Mouse (Mus musculus) neural tube, embryonic 12.5 days (tissue): ENCODE measurements around the gene Pex3. TPM values are rescaled to one million over a fixed set of nuclear protein-coding genes. Genes with fewer than 3 reads are reported as not detected.

Source experiments
- ATAC-seq: fragments of 200-750 bp; cut with Nextera tagmentation; 2 replicates; pipeline ENCODE4 v1.8.0; 2017; ENCODE audit warnings: low read depth, mild to moderate bottlenecking, moderate TSS enrichment, moderate library complexity; ENCODE audit not compliant: low FRiP score
- H3K27ac ChIP-seq: fragments of 300-500 bp; sonication (generic); 2 replicates; pipeline ENCODE4 v1.5.1; 2016
- H3K27me3 ChIP-seq: fragments of 300-500 bp; sonication (generic); replicated peaks from 2 replicates; pipeline ENCODE4 v1.6.1; 2016; ENCODE audit warnings: mild to moderate bottlenecking
- H3K36me3 ChIP-seq: fragments of 300-500 bp; sonication (generic); 2 replicates; pipeline ENCODE4 v1.6.1; 2016; ENCODE audit warnings: mild to moderate bottlenecking
- H3K4me1 ChIP-seq: fragments of 300-500 bp; sonication (generic); 2 replicates; pipeline ENCODE4 v1.6.1; 2016
- H3K4me2 ChIP-seq: fragments of 300-500 bp; sonication (generic); replicated peaks from 2 replicates; pipeline ENCODE4 v1.6.1; 2016; ENCODE audit warnings: mild to moderate bottlenecking
- H3K4me3 ChIP-seq: fragments of 300-500 bp; sonication (generic); 2 replicates; pipeline ENCODE4 v1.5.1; 2016
- H3K9ac ChIP-seq: fragments of 300-500 bp; sonication (generic); 2 replicates; pipeline ENCODE4 v1.6.1; 2016; ENCODE audit warnings: mild to moderate bottlenecking
- H3K9me3 ChIP-seq: fragments of 300-500 bp; sonication (generic); 2 replicates; pipeline ENCODE4 v1.6.1; 2016; ENCODE audit warnings: mild to moderate bottlenecking
- WGBS: fragments of 180-500 bp; shearing (Covaris S2); methylation state at CpG from one replicate; pipeline ENCODE4 v1.1.7; 2016; 5-methylcytosine and 5-hydroxymethylcytosine counted together
- polyA plus RNA-seq: library from polyadenylated mRNA; unstranded; fragments of >200 nt; fragmentation: Nextera tagmentation; extraction: Ambion mirVana; gene quantifications from 2 replicates; pipeline ENCODE4 v1.2.1, GENCODE M21; 2016

Pex3 gene
- polyA plus RNA-seq, 1 experiment from 2014 or later: 27.4 TPM

- Histone ChIP-seq H3K27ac (no peak overlapping the region), H3K4me1 (peaks cover 7% of the 10 kb centered on the region; the same call in 1 of the 2 replicates)
Observed at GRCm38 (mm10) chr10:13569818-13570217, 16.9 kb upstream of the Pex3 start.

GRCm38 (mm10) chr10:13566393-13566792 is 13.5 kb upstream of the Pex3 start:
- peaks cover 3% of the 10 kb centered on the region; the same call in 1 of the 2 replicates for H3K4me1 ChIP-seq
- H3K36me3 ChIP-seq: no peaks in the 10 kb centered on the region
- H3K4me2 ChIP-seq: no peak overlapping the region
- no peaks in the 10 kb centered on the region for H3K9me3 ChIP-seq
- ATAC-seq: no peak
- peaks cover 8% of the 10 kb centered on the region for H3K27me3 ChIP-seq
- no peak overlapping the region for H3K4me3 ChIP-seq
- WGBS: 64% methylated on average over 13 of the region's 13 CpGs
- no peak overlapping the region for H3K27ac ChIP-seq
- no peak overlapping the region for H3K9ac ChIP-seq

More at GRCm38 (mm10) chr10:13569818-13570217, 16.9 kb upstream of the Pex3 start:
- no peak overlapping the region for H3K9ac ChIP-seq
- peak; percentile 68 for ATAC-seq
- no peaks in the 10 kb centered on the region for H3K9me3 ChIP-seq
- H3K4me2 ChIP-seq: no peak overlapping the region
- 12% methylated on average over 7 of the region's 7 CpGs for WGBS
- no peaks in the 10 kb centered on the region for H3K36me3 ChIP-seq
- H3K4me3 ChIP-seq: no peak overlapping the region
- H3K27me3 ChIP-seq: peaks cover 8% of the 10 kb centered on the region

GRCm38 (mm10) chr10:13565080-13565448 is 12.1 kb upstream of the Pex3 start:
- peak; percentile 52 for ATAC-seq
- Histone ChIP-seq H3K4me1 (peaks cover 2% of the 10 kb centered on the region; the same call in 1 of the 2 replicates), H3K9me3 (no peaks in the 10 kb centered on the region), H3K27ac (no peak overlapping the region), H3K4me2 (peak overlapping the region; percentile 53), H3K9ac (no peak overlapping the region), H3K4me3 (no peak overlapping the region), H3K36me3 (0 out of 2 replicates have a peak, but pooled peaks cover 3% of the 10 kb centered on the region), H3K27me3 (peaks cover 8% of the 10 kb centered on the region)
- 38% methylated on average over 8 of the region's 8 CpGs for WGBS

- Histone ChIP-seq H3K9me3 (no peaks in the 10 kb centered on the region), H3K27me3 (peaks cover 8% of the 10 kb centered on the region), H3K9ac (no peak overlapping the region), H3K4me2 (peak overlapping the region; percentile 53), H3K27ac (no peak overlapping the region), H3K4me1 (no peaks in the 10 kb centered on the region), H3K4me3 (no peak overlapping the region), H3K36me3 (0 out of 2 replicates have a peak, but pooled peaks cover 4% of the 10 kb centered on the region)
- ATAC-seq: peak; percentile 84
- 26% methylated on average over 24 of the region's 24 CpGs for WGBS
Observed at GRCm38 (mm10) chr10:13564364-13565079, 11.6 kb upstream of the Pex3 start.

GRCm38 (mm10) chr10:13560014-13560674 is 7.2 kb upstream of the Pex3 start:
- Histone ChIP-seq H3K27me3 (no peaks in the 10 kb centered on the region), H3K9ac (no peak overlapping the region), H3K4me3 (no peak overlapping the region), H3K4me2 (no peak overlapping the region), H3K36me3 (0 out of 2 replicates have a peak, but pooled peaks cover 4% of the 10 kb centered on the region), H3K4me1 (no peaks in the 10 kb centered on the region), H3K27ac (no peak overlapping the region), H3K9me3 (no peaks in the 10 kb centered on the region)
- 87% methylated on average over 13 of the region's 13 CpGs for WGBS
- no peak for ATAC-seq

- H3K9me3 ChIP-seq: no peaks in the 10 kb centered on the region
- no peak overlapping the region for H3K9ac ChIP-seq
- H3K27ac ChIP-seq: no peak overlapping the region
- peaks cover 9% of the 10 kb centered on the region; the same call in 1 of the 2 replicates for H3K4me1 ChIP-seq
- ATAC-seq: no peak
- H3K4me3 ChIP-seq: no peak overlapping the region
- 95% methylated on average over 1 of the region's 1 CpGs for WGBS
- H3K4me2 ChIP-seq: no peak overlapping the region
- no peaks in the 10 kb centered on the region for H3K36me3 ChIP-seq
- H3K27me3 ChIP-seq: no peaks in the 10 kb centered on the region
Observed at GRCm38 (mm10) chr10:13554316-13554715, 1.4 kb upstream of the Pex3 start.

- Histone ChIP-seq H3K9ac (peak overlapping the region; percentile 61), H3K27ac (no peak overlapping the region), H3K27me3 (no peaks in the 10 kb centered on the region), H3K36me3 (no peaks in the 10 kb centered on the region), H3K9me3 (no peaks in the 10 kb centered on the region), H3K4me3 (peak overlapping the region; percentile 58), H3K4me2 (peak overlapping the region; percentile 77), H3K4me1 (peaks cover 9% of the 10 kb centered on the region; the same call in 1 of the 2 replicates)
- 32% methylated on average over 10 of the region's 10 CpGs for WGBS
- 0 out of 2 replicates have a peak, but pooled peaks have one; percentile 19 for ATAC-seq
Observed at GRCm38 (mm10) chr10:13553498-13553985, 600 bp upstream of the Pex3 start.

- H3K27ac ChIP-seq: no peak overlapping the region
- H3K4me1 ChIP-seq: no peaks in the 10 kb centered on the region
- no peaks in the 10 kb centered on the region for H3K9me3 ChIP-seq
- no peaks in the 10 kb centered on the region for H3K27me3 ChIP-seq
- no peak overlapping the region for H3K4me2 ChIP-seq
- WGBS: 96% methylated on average over 5 of the region's 5 CpGs
- no peak for ATAC-seq
- H3K9ac ChIP-seq: no peak overlapping the region
- no peak overlapping the region for H3K4me3 ChIP-seq
- peaks cover 16% of the 10 kb centered on the region for H3K36me3 ChIP-seq
Observed at GRCm38 (mm10) chr10:13541721-13542120, 11.2 kb downstream of the Pex3 start.

GRCm38 (mm10) chr10:13539769-13540333 is 13.1 kb downstream of the Pex3 start:
- no peaks in the 10 kb centered on the region for H3K9me3 ChIP-seq
- H3K36me3 ChIP-seq: peaks cover 19% of the 10 kb centered on the region
- H3K4me3 ChIP-seq: no peak overlapping the region
- ATAC-seq: no peak
- H3K27ac ChIP-seq: no peak overlapping the region
- no peak overlapping the region for H3K4me2 ChIP-seq
- H3K9ac ChIP-seq: no peak overlapping the region
- H3K27me3 ChIP-seq: no peaks in the 10 kb centered on the region
- WGBS: 93% methylated on average over 7 of the region's 7 CpGs
- H3K4me1 ChIP-seq: no peaks in the 10 kb centered on the region

GRCm38 (mm10) chr10:13536706-13537105 is 16.2 kb downstream of the Pex3 start:
- 95% methylated on average over 7 of the region's 7 CpGs for WGBS
- Histone ChIP-seq H3K27me3 (no peaks in the 10 kb centered on the region), H3K9ac (no peak overlapping the region), H3K4me3 (no peak overlapping the region), H3K4me1 (no peaks in the 10 kb centered on the region), H3K9me3 (no peaks in the 10 kb centered on the region), H3K4me2 (no peak overlapping the region), H3K27ac (no peak overlapping the region), H3K36me3 (peaks cover 32% of the 10 kb centered on the region)
- no peak for ATAC-seq

- Histone ChIP-seq H3K36me3 (peaks cover 40% of the 10 kb centered on the region), H3K4me2 (no peak overlapping the region), H3K27me3 (no peaks in the 10 kb centered on the region), H3K4me1 (no peaks in the 10 kb centered on the region), H3K9me3 (no peaks in the 10 kb centered on the region), H3K4me3 (no peak overlapping the region), H3K9ac (no peak overlapping the region), H3K27ac (no peak overlapping the region)
- WGBS: 94% methylated on average over 3 of the region's 3 CpGs
- no peak for ATAC-seq
Observed at GRCm38 (mm10) chr10:13534751-13535150, 18.2 kb downstream of the Pex3 start.

GRCm38 (mm10) chr10:13528155-13528554 is 24.8 kb downstream of the Pex3 start:
- Histone ChIP-seq H3K4me1 (no peaks in the 10 kb centered on the region), H3K4me2 (no peak overlapping the region), H3K4me3 (no peak overlapping the region), H3K9ac (no peak overlapping the region), H3K9me3 (no peaks in the 10 kb centered on the region), H3K27me3 (no peaks in the 10 kb centered on the region), H3K27ac (no peak overlapping the region), H3K36me3 (peaks cover 22% of the 10 kb centered on the region)
- ATAC-seq: no peak
- WGBS: 89% methylated on average over 4 of the region's 4 CpGs
